Mouse (Mus musculus) liver, postnatal 0 days (tissue): ENCODE data around the gene Brwd1. TPM values are rescaled to one million over a fixed set of nuclear protein-coding genes. Genes with fewer than 3 reads are reported as not detected.

ENCODE experiments used
- ATAC-seq: fragments of 200-750 bp; cut with Nextera tagmentation; 2 replicates; pipeline ENCODE4 v1.8.0; 2017; ENCODE audit warnings: mild to moderate bottlenecking, moderate library complexity
- DNase-seq: peaks from one replicate; pipeline ENCODE4 v3.0.0-alpha.2; 2016
- H3K27ac ChIP-seq: fragments of 300-500 bp; sonication (generic); 2 replicates; pipeline ENCODE4 v1.5.1; 2014; ENCODE audit warnings: antibody characterized with exemption, moderate library complexity, mild to moderate bottlenecking, low read depth
- H3K27me3 ChIP-seq: fragments of 300-500 bp; sonication (generic); 2 replicates; pipeline ENCODE4 v1.6.1; 2014; ENCODE audit warnings: low read length, control low read depth, mixed read lengths; ENCODE audit not compliant: insufficient read depth
- H3K36me3 ChIP-seq: fragments of 300-500 bp; sonication (generic); replicated peaks from 2 replicates; pipeline ENCODE4 v1.6.1; 2014; ENCODE audit warnings: mild to moderate bottlenecking, control low read depth, low read length, moderate library complexity, mixed read lengths; ENCODE audit not compliant: insufficient read depth
- H3K4me1 ChIP-seq: fragments of 300-500 bp; sonication (generic); 2 replicates; pipeline ENCODE4 v1.6.1; 2014; ENCODE audit warnings: antibody characterized with exemption, mild to moderate bottlenecking, control low read depth; ENCODE audit not compliant: insufficient read depth
- H3K4me2 ChIP-seq: fragments of 300-500 bp; sonication (generic); 2 replicates; pipeline ENCODE4 v1.6.1; 2014; ENCODE audit warnings: low read depth, mild to moderate bottlenecking, low read length, moderate library complexity, mixed read lengths
- H3K4me3 ChIP-seq: fragments of 300-500 bp; sonication (generic); 2 replicates; pipeline ENCODE4 v1.5.1; 2014; ENCODE audit warnings: low read depth, low read length
- H3K9ac ChIP-seq: fragments of 300-500 bp; sonication (generic); replicated peaks from 2 replicates; pipeline ENCODE4 v1.6.1; 2014; ENCODE audit warnings: mild to moderate bottlenecking, moderate library complexity
- H3K9me3 ChIP-seq: fragments of 300-500 bp; sonication (generic); 2 replicates; pipeline ENCODE4 v1.6.1; 2016; ENCODE audit warnings: mild to moderate bottlenecking, control low read depth, low read length, mixed read lengths
- CTCF ChIP-seq: sonication (generic); IDR thresholded peaks from 2 replicates; pipeline ENCODE4 v1.5.1; 2016; ENCODE audit warnings: antibody characterized with exemption, low read depth
- EP300 ChIP-seq: IDR thresholded peaks from 2 replicates; pipeline ENCODE4 v1.6.1; 2016; ENCODE audit warnings: antibody characterized with exemption, low read depth, mild to moderate bottlenecking
- WGBS: fragments of 180-500 bp; shearing (Covaris S2); extraction: QIAGEN DNeasy Blood & Tissue Kit; methylation state at CpG from one replicate; pipeline ENCODE4 v1.1.7; 2014; ENCODE audit not compliant: insufficient replicate concordance; 5-methylcytosine and 5-hydroxymethylcytosine counted together
- polyA plus RNA-seq: library from polyadenylated mRNA; unstranded; fragments of >200 nt; fragmentation: Nextera tagmentation; extraction: Ambion mirVana; gene quantifications from 2 replicates; pipeline ENCODE4 v1.2.1, GENCODE M21; 2015

Gene Brwd1
- polyA plus RNA-seq, 1 experiment from 2014 or later: 12.8 TPM

DNA sequence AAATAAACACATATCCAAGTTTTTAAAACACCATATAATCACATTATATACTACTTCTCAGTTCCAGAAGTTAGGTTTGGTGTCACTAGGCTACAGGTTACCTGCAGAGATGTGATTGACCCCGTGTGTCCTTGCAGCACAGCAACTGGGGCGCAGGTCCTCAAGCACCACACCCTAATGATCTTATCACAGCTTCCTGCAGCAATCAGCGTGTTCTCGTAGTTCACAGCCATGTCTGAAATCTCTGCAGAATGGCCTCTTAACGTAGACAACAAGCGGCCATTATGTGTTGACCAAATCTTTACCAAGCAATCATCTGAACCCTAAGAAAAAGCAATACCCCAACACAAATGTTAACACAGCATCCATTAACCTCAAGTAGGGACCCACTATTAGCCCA is 17.7 kb downstream of the Brwd1 start:
- Histone ChIP-seq H3K4me3 (no peak overlapping the region), H3K4me1 (no peaks in the 10 kb centered on the region), H3K36me3 (peaks cover 47% of the 10 kb centered on the region), H3K27me3 (no peaks in the 10 kb centered on the region), H3K9me3 (no peaks in the 10 kb centered on the region), H3K9ac (no peak overlapping the region), H3K4me2 (no peak overlapping the region), H3K27ac (no peak overlapping the region)
- 79% methylated on average over 6 of the region's 6 CpGs for WGBS
- DNase-seq: no peak
- ATAC-seq: no peak
- no peak for TF ChIP-seq CTCF
- no peak for TF ChIP-seq EP300

DNA sequence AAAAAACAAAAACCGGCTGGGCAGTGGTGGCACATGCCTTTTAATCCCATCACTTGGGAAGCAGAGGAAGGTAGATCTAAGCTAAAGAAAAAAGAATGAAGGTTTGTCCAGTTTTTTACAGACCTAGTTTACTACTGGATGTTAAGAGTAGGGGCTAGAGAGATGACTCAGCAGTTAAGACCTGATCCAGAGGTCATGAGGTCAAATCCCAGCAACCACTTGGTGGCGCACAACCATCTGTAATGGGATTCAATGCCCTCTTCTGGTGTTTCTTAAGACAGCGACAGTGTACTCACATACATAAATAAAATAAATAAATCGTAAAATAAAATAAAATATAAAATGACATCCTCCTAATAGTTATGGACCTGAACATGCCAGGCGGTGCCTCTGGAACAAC is 38.2 kb downstream of the Brwd1 start:
- Histone ChIP-seq H3K36me3 (peaks cover 59% of the 10 kb centered on the region), H3K27ac (no peak overlapping the region), H3K4me3 (no peak overlapping the region), H3K9me3 (no peaks in the 10 kb centered on the region), H3K9ac (no peak overlapping the region), H3K4me2 (no peak overlapping the region), H3K27me3 (no peaks in the 10 kb centered on the region), H3K4me1 (no peaks in the 10 kb centered on the region)
- WGBS: 78% methylated on average over 5 of the region's 5 CpGs
- DNase-seq (peak; percentile 41), ATAC-seq (no peak)
- TF ChIP-seq CTCF (peak; percentile 63), EP300 (no peak)

DNA sequence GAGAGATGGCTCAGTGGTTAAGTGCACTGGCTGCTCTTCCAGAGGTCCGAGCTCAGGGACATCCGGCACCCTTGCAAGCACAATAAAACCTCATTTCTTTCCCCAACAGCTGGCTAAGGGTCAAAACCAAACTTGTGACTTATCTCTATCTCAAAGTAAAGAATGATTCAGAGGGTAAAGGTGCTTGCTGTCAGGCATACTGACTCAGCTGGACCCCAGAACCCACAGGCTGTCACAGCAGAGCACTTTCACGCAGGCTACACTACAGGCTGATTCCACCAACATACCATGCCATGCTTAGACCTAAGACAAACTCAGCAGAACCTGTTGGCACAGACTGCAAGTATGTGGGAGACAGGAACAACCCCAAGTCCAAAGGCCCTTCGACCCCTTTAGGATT is 41.6 kb downstream of the Brwd1 start:
- TF ChIP-seq EP300: no peak
- no peak for TF ChIP-seq CTCF
- DNase-seq (no peak), ATAC-seq (no peak)
- H3K4me3 ChIP-seq: no peak overlapping the region
- H3K27ac ChIP-seq: no peak overlapping the region
- H3K4me2 ChIP-seq: no peak overlapping the region
- no peaks in the 10 kb centered on the region for H3K4me1 ChIP-seq
- no peaks in the 10 kb centered on the region for H3K27me3 ChIP-seq
- H3K9ac ChIP-seq: no peak overlapping the region
- peaks cover 70% of the 10 kb centered on the region for H3K36me3 ChIP-seq
- H3K9me3 ChIP-seq: no peaks in the 10 kb centered on the region
- WGBS: 87% methylated on average over 4 of the region's 4 CpGs

DNA sequence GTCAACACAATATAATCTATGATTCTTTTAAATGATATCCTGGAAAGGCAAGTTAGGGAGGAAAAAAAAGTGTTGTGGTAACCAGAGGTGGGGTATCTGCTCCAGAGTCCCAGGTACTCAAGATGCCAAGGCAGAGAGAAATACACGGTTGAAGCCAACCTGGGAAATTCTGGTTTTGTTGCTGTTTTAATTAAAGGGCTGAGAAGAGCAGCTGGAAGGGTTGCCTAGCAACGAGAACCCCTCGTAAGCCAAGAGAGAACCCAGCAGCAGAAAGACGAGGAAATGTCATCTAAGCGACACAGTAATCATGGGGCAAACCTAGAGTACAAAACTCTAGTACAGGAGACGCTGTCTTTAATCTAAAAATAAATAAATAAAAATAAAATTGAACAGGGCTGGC is 42.8 kb downstream of the Brwd1 start:
- Histone ChIP-seq H3K4me3 (no peak overlapping the region), H3K4me2 (no peak overlapping the region), H3K9me3 (no peaks in the 10 kb centered on the region), H3K27ac (no peak overlapping the region), H3K27me3 (no peaks in the 10 kb centered on the region), H3K4me1 (no peaks in the 10 kb centered on the region), H3K9ac (no peak overlapping the region), H3K36me3 (peaks cover 75% of the 10 kb centered on the region)
- ATAC-seq (no peak), DNase-seq (no peak)
- TF ChIP-seq EP300: no peak
- no peak for TF ChIP-seq CTCF
- 81% methylated on average over 6 of the region's 6 CpGs for WGBS

DNA sequence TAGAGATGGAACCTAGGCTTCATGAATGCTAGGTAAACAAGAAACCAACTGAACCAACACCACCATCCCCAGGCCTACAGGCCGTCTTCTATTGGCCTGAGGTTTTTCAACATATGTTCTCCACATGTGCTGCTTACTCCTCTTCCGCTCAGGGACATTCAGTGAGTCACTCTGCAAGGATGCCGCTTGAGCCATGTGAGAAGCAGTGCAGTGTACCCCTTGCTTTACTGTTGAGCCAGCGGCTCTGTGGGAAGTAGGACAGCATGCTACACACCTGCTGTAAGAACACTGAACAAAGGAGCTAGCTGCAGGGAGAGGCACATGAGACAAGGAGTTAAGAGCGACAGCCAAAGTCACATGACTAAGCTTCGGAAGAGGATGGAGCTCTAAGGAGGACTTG is 47.9 kb downstream of the Brwd1 start:
- TF ChIP-seq EP300 (no peak), CTCF (no peak)
- peaks cover 82% of the 10 kb centered on the region for H3K36me3 ChIP-seq
- ATAC-seq (no peak), DNase-seq (no peak)
- no peak overlapping the region for H3K27ac ChIP-seq
- H3K9me3 ChIP-seq: no peaks in the 10 kb centered on the region
- WGBS: 85% methylated on average over 6 of the region's 6 CpGs
- no peak overlapping the region for H3K4me2 ChIP-seq
- no peak overlapping the region for H3K4me3 ChIP-seq
- no peaks in the 10 kb centered on the region for H3K4me1 ChIP-seq
- no peak overlapping the region for H3K9ac ChIP-seq
- no peaks in the 10 kb centered on the region for H3K27me3 ChIP-seq

DNA sequence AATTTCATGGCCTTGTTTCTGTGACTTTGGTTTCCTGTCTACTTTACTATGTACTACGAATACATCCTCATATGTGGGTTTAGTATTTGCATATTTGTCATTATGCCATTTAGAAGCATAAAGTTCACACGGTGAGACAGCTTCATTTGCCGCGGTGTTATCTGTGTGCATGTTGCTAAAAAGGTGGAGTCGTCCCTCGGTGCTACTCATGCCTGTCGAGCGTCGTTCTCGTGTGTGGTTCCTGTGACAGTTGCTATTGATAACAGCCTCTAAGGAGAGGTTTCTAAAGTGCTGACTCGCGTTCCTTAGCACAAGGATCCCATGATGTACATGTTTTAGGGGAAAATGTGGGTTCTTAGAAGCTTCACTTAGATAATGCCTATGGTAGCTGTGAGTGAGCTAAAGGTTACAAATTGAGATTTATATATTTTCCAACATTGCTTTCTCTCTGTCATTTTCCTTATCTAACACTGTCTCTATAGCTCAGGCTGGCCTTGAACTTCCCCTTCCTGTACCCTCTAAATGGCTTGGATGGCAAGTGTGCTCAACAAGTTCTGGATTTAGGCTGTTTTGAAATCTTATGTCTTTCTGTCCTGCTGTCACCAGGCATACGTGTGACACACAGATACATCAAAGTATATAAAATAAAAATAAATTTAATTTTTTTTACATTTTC is 49.8 kb downstream of the Brwd1 start:
- Histone ChIP-seq H3K27ac (no peak overlapping the region), H3K4me3 (no peak overlapping the region), H3K4me2 (no peak overlapping the region), H3K9ac (no peak overlapping the region), H3K4me1 (no peaks in the 10 kb centered on the region), H3K36me3 (peaks cover 77% of the 10 kb centered on the region), H3K27me3 (no peaks in the 10 kb centered on the region), H3K9me3 (no peaks in the 10 kb centered on the region)
- ATAC-seq: peak; percentile 78
- TF ChIP-seq CTCF: no peak
- no peak for TF ChIP-seq EP300
- WGBS: 50% methylated on average over 13 of the region's 13 CpGs
- DNase-seq: no peak
